Mouse (Mus musculus) brain, adult 2 months (tissue): ENCODE data around the gene Rab43.
A peak's percentile ranks its signal among the peaks of the same experiment; 100 is the strongest.

Experiments
- DNase-seq: peaks from one replicate; pipeline ENCODE4 v3.0.0; 2011; ENCODE audit warnings: low read depth, low spot score

Gene Rab43

DNA sequence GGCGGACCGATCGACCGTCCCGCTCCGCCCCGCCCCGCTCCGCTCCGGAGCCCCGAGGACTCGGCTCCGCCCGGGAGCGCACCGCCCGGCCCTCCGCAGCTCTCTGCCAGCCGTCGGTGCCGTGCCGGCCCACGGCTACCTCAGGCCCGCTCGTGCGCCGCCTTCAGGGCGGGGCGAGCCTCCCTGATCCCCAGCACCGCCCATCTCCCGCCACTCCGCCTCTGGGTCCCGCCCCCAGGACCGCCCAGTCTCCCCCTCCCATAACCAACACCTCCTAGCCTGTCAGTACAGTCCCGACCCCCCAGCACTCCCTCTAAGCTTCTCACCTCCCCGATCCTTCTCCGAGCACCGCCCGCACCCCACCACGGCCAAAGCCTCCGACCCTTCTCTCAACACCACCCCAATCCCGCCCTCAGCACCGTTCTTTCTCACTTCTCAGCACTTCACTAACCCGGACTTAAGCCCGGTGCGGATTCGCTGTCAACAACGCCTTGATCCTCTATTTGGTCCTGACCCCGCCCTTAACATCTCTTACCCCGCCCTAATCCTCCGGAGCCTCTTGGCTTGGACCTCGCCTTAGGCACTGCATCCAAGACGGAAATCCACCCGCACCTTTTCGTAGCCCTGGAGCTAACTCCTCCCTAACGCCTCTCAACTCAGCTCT, at the start of gene Rab43:
Rab43 (minus strand) TSS at position 490 of the 664 bp plus-strand sequence.
- peak; percentile 95 for DNase-seq

DNA sequence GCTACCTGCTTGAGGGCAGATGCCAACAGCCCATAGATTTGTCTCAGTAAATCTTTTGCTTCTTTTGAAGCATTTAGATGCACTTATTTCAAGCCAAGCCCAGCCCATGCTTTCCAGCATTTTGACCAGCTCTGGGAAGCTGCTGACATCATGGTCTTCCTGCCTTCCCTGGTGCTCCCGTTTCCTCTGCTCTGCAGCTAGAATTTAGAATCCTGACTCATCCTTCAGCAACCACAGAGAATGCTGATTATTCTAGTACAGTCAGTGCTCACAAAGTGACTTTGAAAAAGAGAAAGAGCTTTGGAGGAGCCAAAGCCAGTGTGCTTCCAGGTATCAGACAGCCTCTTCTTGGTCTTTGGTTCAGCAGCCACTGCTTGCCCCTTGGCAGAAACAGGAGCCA, 45.1 kb upstream of the Rab43 start:
- peak; percentile 86 for DNase-seq

DNA sequence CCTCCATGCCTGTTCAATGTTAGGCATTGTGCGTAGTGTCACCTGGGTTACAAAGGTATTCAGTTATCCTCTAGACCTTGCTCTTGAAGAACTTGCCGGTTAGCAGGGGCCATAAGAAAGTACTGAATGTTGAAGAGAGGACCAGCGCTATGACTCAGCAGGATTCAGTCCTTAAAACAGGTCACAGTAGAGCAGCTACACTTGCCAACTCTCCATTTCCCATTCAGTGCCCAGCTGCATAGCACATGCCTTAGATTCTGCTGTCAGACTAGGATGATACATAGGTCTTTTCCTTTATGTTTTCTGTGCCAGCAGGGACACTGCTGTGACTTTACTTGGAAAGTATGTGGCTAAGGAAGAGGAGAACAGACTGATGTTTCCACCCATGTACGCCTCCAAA, 41.5 kb upstream of the Rab43 start:
- no peak for DNase-seq

DNA sequence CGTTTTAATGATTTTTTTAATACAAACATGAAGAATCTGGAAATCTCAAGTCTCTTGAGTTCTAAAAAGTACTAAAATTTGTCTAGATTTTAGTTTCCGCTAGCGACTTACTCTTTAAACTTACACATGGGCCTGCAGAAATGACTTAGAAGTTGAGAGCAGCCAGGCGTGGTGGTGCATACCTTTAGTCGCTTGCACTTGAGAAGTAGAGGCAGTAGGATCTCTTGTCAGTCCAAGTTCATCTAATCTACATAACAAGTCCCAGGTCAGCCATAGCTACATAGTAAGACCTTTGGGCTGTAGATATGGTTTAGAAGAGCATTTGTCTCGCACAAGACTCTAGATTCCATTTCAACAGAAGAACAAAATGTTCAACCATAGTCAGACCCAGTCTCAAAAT, 39.9 kb upstream of the Rab43 start:
- DNase-seq = no peak

DNA sequence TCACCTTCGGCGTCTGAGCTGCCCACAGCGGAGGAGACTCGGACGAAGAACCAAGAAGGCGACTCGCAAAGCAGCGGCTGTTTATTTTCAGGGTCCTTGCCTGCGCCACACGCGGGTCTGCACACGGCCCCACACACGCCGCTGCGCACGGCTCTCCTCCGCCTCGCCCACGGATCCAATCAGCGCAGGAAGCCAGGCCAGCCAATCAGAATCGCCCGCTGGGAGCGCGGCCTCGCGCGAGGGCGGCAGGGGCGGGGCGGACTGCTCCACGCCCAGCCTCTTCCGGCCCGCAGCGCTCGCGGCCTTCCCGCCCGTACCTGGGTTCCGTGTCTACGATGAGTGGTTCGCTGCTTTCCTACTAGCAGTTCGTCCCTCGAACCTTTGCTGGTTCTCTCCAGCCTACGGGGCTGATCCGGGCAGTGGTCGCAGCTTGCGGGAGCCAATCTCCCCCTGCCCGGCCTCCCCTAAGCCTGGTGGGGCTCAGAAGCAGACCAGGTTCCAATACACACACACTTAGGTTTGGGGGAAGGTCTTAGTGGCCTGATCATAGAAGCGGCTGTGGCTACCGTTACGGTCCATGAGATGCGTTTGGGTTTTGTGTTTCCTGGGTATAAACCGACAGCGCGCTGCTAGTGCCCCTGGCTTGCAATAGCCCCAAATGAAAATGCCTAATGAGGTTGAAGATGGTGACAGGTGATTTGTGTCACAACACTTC, 39.1 kb upstream of the Rab43 start, which contains the start of gene Cnbp:
Cnbp (minus strand) TSS at position 207 of the 715 bp plus-strand sequence.
- peak; percentile 99 for DNase-seq

DNA sequence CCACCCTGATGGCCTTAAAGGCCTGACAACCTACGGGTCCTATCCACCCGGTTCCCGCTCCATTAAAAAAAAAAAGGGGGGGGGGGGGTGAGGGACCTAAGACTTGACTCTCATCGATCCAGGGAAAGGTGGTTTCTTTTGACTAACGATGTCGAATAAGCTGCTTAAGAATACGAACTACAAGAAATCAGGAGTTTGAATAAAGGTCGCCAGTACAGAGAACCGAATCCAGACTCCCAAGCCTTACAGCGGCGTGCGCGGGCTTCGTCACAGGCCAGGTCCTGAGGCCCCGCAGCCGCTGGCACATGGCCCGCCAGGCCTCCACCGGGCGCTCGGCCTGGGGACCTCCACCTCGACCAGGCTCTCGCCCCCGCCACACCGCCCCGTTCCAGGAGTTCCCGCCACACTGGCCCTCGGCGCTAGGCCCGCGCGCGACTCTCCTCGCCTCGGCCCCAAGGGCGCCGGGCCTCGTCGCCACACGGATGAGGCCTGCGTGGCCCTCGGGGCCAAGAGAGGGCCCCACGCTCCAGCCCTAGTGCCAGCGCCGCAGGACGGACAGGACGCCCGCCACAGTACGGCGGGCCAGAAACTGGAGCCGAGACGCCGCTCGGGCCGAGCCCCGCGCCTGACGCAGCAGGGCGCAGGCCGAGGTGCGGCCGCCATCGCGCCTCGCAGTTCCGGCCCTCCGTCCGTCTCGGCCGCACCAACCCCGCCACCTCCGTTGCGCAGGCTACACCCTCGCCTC, 38.4 kb upstream of the Rab43 start:
- peak; percentile 65 for DNase-seq

DNA sequence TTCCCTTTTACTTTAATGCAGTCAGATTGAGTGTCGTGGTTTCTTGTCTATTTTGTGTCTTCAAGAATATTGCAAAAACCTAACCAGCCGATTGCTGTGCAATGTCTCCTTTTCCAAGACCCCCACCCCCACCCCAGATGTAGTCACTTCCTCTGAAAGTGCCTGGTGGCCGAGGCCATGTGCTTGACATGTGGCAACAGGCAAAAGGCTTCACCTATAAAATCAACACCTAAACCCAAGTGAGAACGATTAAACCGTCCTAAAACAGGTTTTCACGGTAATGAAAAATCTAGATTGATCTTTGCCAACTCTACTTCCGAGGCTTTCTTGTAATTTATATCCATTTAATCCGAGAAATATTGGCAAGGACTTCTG, 37.8 kb upstream of the Rab43 start:
- no peak for DNase-seq

DNA sequence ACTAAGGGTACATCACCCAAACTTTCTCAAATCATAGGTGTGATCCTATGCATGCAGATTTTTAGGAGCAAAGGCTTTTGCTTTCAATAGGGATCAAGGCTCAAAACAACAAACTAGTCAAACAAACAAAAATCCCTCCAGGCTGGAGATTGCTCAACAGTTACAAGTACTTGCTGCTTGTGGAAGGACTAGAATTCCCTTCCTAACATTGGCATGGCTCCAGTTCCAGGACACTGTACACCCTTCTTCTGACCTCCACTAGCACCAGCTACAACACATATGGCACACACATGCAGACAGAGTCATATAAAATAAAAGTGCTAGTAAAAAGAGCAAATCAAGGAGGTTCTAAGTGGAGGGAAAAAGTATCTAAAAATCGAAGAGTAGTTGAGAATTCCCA, 34.8 kb upstream of the Rab43 start:
- no peak for DNase-seq

DNA sequence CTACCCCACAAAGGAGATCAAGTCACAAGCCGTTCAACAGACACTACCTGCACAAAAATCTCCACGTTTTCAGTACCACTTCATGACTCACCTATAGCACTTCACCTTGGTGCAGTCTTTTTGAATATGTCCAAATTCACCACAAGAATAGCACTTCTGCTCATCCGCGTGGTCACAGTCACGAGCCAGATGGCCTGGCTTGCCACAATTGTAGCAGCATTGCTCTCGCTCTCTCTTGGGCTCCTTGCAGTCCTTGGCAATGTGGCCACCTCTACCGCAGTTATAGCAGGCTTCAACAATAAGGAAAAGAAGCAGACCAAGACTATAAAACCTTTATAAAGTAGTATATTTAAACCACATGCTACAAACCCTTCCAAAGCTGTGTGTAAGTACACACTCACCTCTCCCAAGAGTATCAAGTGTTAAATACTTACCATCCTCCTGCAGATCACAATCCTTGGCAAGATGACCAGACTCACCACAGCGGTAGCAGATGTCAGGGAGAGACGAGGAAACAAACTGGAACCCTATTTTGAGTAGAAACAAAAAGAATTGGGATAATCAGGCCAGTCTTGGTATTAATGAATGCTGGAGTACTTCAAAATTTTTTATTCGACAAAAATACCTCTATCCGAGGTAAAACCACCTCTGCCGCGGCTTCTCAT, 33.2 kb upstream of the Rab43 start:
- DNase-seq = peak; percentile 78

DNA sequence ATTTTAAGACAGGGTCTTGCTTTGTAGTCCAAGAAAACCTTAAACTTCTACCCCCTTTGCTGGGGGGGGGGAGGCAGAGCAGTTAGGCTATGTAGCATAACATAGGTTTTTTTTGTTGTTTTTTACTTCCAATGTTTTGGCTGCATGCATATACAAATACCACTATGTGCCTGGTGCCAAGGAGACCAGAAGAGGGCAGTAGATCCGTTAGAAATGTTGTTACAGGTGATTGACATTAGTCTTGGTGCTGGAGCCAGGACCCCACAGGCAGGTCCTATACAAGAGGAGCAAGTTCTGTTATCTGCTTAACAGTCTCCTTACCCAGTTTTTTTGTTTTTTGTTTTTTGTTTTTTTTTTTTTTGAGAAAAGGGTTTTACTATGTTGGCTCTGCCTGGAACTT, 30.3 kb upstream of the Rab43 start:
- no peak for DNase-seq

DNA sequence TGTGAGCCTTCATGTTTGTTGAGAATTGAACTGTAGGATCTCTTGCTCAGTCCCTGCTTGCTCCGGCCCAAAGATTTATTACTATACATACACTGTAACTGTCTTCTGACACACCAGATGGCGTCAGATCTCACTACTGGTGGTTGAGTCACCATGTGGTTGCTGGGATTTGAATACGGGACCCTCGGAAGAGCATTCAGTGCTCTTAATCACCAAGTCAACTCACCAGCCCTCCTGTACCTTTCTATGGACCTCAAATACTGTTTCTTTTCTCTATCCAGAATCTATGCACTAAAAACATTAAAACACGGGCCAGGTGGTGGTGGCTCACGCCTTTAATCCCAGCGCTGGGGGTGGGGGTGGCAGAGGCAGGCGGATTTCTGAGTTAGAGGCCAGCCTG, 29.7 kb upstream of the Rab43 start:
- no peak for DNase-seq

DNA sequence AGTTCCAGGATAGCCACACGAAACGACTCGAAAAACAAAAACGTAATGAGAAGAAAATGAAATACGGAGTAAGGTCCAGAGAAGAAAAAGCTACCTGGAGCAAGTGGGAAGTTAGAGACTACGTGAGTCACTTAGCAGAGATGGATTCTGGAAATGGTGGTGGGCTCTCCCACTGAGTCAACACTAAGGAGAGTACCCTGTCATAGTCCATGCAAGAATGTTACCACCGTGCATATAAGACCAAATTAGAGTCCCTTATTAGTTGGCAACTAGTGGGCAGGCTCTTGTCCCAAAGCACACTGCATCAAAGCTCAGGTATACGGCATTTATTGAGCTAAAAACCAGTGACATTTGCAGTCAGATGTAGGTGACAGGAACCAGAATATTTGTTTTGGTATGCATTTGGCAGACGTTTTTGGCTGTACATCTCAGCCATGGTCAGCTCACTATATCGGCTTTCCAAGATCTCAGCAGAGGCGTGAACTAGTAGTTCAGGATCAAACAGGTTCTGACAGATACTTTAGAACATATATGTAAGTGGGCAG, 27.9 kb upstream of the Rab43 start:
- no peak for DNase-seq

DNA sequence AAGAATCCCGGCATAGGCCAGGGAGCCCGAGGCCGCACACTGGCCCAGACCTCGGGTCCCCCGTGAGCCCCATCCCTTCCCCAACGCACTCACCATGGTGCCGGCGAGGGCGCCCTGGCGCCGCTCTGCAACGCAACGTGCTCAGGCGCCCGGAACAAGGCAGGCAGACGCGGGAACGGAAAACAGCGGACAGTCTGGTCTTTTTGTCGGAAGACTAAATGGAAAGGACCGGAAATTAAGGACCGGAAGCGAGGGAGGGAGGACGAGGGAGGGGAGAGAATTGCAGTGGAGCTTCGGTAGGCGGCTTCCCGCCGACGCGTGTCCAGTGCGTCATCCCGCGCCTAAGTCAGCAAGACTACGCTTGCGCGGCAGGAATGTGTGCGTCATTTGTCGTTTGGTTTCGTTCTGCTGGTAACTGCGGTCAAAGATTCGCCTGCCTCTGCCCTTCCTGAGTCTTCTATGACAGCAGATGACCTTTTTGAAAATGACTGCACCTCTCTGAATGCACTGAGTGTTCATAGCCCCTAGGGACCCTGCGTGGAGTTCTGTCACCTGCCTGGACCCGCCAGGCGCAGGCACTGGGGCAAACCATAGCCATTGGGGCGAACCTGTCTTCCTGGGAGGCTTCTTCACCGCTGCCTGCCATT, 26.7 kb upstream of the Rab43 start, which contains the start of gene Isy1:
Isy1 (minus strand) TSS at position 248 of the 647 bp plus-strand sequence.
- peak; percentile 100 for DNase-seq

DNA sequence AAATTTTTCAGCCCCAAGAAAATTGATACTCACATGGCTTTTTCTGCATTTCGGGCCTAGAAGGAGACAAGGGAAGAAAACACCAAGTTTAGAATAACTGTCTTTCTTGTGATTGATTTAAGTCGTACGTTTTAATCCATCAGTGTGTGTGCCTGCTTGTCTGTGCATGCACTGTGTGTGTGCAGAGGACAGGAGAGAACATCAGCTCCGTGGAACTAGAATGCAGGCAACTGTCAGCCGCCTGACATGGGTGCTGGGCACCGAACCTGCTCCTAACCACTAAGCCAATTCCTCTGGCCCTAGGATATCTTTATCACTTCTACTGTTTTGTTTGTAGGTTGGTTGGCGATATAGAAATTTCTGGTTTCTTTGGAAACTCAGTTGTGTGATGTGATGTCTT, 23.7 kb upstream of the Rab43 start, which contains the start of gene Gm45140:
Gm45140 (minus strand) TSS at position 101 of the 400 bp plus-strand sequence.
- no peak for DNase-seq

DNA sequence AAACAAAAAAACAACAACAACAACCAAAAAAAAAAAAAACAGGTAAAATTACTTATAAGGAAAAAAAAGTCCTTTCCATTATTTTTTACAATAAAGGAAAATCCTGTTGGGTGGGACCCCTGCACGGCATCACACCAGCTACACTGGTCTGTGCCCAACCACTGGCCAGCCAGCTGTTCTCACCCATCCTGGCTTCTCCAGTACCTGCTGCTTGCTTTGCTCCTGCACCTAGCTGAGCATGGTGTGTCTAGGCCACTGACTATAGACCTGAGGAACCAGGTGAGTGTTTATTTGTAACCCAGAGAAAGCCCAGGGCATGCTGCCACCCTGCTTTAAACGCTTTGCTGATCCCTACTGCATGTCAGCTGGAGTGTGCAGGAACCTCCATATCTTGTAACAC, 8.4 kb upstream of the Rab43 start:
- no peak for DNase-seq

DNA sequence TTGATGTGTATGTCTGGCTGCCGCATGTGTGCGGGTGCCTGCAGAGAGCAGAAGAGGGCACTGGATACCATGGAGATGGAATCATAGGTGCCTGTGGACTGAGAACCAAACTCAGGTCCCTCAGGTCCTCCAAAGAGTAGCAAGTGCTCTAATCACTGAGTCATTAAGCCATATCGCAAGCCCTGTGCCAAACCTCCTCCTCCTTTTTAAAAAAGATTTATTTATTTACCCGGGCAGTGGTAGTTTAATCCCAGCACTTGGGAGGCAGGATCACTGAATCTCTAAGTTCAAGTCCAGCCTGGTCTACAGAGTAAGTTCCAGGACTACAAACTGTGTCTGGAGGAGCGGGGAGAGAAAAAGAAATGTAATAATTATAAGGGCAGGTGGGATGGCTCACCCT, 2.5 kb upstream of the Rab43 start:
- no peak for DNase-seq

DNA sequence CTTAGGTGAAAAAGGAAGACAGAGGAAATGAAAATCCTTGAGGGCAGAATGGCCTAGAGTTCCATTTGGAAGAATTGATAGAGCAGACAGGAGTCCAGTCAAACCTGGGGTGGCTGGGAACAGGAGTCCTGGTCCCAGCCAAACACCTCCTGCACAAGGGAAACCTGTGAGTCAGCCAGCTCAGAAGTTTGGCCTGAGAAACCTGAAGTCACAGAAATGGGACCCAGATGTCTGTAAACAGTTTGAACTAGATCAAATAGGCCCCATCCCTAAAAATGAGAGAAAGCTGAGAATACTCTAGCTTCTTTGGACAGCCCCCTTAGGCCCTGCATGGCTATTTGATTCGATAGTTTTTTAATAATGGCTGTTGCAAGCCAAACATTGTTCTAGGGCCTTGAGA, 692 bp upstream of the Rab43 start:
- no peak for DNase-seq

DNA sequence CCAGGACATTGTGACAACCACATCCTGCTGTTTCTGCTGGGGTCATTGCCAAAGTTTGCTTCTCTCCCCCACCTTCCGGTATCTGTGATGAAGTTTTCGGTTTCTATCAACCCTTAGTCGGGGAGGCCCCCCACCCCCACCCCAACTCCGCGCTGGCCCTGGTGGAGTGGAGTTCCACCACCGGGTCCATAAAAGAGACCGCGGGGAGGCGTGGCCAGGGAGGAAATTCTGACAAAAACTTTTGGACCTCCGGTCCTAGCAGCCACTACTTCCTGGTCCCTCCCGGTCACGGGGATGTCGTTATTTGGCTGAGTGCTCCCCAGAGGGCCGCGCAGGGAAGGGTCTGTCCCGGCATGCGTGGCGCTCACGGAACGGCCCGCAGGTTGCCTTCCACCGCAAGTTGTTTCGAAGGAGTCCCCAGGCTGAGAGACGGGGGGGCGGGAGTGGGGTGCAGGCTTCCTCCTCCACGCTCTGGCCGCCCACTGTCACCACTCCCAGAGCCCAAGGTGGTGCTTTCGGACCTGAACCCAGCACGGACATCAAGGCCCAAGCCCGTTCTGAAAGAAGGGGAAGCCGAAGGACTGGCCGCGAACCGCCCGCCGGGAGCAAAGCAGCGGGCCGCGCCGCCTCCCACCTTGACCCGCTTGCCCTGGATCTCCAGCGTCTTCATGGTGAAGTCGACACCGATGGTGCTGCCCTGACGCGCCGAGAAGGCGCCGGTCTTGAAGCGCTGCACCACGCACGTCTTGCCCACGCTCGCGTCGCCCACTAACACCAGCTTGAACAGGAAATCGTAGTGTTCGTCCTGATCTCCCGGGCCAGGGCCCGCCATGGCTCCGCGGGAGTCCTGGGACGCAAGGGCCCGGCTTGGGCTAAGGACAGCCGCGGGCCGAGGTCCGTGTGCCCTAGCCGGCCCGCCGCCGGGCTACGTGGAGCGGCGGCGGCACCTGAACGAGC, 973 bp downstream of the Rab43 start:
- peak; percentile 69 for DNase-seq

DNA sequence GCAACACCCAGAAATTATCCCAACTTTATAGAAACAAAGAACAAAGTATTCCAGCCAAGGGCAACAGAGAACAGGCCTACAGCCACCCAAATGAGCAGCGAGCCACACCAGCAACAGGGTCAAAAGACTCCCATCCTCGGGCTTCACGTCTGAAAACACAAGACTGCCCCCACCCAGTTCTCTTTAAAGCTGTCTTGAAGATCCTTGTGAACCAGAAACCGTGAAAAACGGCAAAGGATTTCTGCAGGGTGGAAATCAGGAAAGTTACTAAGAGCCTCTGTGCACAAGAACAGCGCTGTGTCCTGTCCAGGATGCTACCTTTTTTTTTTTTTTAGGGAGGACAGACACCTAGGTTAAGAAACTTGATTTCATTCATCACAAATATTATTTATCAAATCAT, 1.7 kb downstream of the Rab43 start:
- no peak for DNase-seq

DNA sequence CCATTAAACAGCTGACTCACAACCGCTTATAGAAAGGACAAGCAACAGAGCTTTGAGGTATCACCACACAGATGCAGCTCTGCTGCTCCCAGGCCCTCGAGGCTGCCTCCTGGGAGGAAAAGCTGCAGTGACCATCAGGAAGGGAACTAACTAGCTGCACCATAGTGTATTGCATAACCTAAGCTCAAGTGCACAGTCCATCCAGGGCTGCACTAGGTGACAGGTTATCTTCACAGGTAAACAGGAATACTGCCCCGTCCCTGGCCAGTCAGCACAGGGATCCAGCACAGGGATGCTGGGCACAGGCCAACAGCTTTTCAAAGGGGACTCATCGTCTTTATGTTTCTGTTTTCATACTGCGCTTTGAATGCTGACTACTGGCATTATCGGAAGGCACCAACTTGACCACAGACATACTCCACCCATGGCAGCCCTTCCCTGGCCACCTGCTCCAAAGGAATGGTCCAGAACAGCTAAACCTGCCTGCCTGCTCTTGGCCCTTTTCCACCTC, 2.3 kb downstream of the Rab43 start:
- DNase-seq = peak; percentile 52
